Mouse (Mus musculus) liver, embryonic 11.5 days (tissue): ENCODE data around the gene Pik3c2b. TPM values are rescaled to one million over a fixed set of nuclear protein-coding genes. Genes with fewer than 3 reads are reported as not detected.

Source experiments
- ATAC-seq: fragments of 200-750 bp; cut with Nextera tagmentation; replicated peaks from 2 replicates; pipeline ENCODE4 v1.8.0; 2017; ENCODE audit warnings: moderate number of reproducible peaks, mild to moderate bottlenecking, moderate TSS enrichment, moderate library complexity; ENCODE audit not compliant: low FRiP score
- DNase-seq: peaks from one replicate; pipeline ENCODE4 v3.0.0-alpha.2; 2017; ENCODE audit warnings: low spot score
- H3K27ac ChIP-seq: fragments of 300-500 bp; sonication (generic); 2 replicates; pipeline ENCODE4 v1.5.1; 2014; ENCODE audit warnings: mild to moderate bottlenecking, low read depth, low read length, control low read depth
- H3K27me3 ChIP-seq: fragments of 300-500 bp; sonication (generic); replicated peaks from 2 replicates; pipeline ENCODE4 v1.6.1; 2014; ENCODE audit warnings: low read length, mixed read lengths; ENCODE audit not compliant: control insufficient read depth, insufficient read depth
- H3K36me3 ChIP-seq: fragments of 300-500 bp; sonication (generic); 2 replicates; pipeline ENCODE4 v1.6.1; 2014; ENCODE audit warnings: mild to moderate bottlenecking, low read length, moderate library complexity, mixed read lengths; ENCODE audit not compliant: control insufficient read depth, insufficient read depth
- H3K4me1 ChIP-seq: fragments of 300-500 bp; sonication (generic); replicated peaks from 2 replicates; pipeline ENCODE4 v1.6.1; 2014; ENCODE audit warnings: low read length, mixed read lengths; ENCODE audit not compliant: control insufficient read depth, insufficient read depth
- H3K4me2 ChIP-seq: fragments of 300-500 bp; sonication (generic); 2 replicates; pipeline ENCODE4 v1.6.1; 2014; ENCODE audit warnings: mild to moderate bottlenecking, control low read depth, moderate library complexity
- H3K4me3 ChIP-seq: fragments of 300-500 bp; sonication (generic); 2 replicates; pipeline ENCODE4 v1.5.1; 2014; ENCODE audit warnings: low read depth, low read length, control low read depth
- H3K9ac ChIP-seq: fragments of 300-500 bp; sonication (generic); 2 replicates; pipeline ENCODE4 v1.6.1; 2014; ENCODE audit warnings: low read depth, low read length, control low read depth
- H3K9me3 ChIP-seq: fragments of 300-500 bp; sonication (generic); 2 replicates; pipeline ENCODE4 v1.6.1; 2016; ENCODE audit warnings: low read length, inconsistent platforms, mixed read lengths; ENCODE audit not compliant: control insufficient read depth
- WGBS: fragments of 180-500 bp; shearing (Covaris S2); extraction: QIAGEN DNeasy Blood & Tissue Kit; methylation state at CpG from one replicate; pipeline ENCODE4 v1.1.7; 2014; 5-methylcytosine and 5-hydroxymethylcytosine counted together
- polyA plus RNA-seq: library from polyadenylated mRNA; unstranded; fragments of >200 nt; fragmentation: Nextera tagmentation; extraction: Ambion mirVana; gene quantifications from 2 replicates; pipeline ENCODE4 v1.2.1, GENCODE M21; 2014

The Pik3c2b gene
- polyA plus RNA-seq, 1 experiment from 2014 or later, result 3.5 TPM

DNA sequence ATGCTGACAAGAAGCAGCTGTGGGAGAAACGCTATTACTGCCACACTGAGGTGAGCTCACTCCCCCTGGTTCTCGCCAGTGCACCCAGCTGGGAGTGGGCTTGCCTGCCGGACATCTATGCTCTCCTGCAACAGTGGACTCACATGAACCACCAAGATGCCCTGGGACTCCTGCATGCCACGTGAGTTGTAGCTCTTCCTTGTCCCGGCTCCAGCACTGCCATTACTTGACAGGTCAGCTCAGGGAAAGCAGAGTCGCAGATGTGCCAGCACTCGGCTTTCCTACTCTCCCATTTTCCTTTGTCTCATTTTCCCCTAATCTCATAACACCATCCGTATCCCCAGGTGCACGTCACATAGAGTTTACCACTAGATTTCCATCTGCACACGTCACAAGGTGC lies 42.7 kb downstream of the Pik3c2b start:
- DNase-seq (no peak), ATAC-seq (no peak)
- H3K27me3 ChIP-seq, result no peaks in the 10 kb centered on the region
- H3K4me2 ChIP-seq, result no peak overlapping the region
- H3K4me1 ChIP-seq, result peaks cover 19% of the 10 kb centered on the region
- no peaks in the 10 kb centered on the region for H3K9me3 ChIP-seq
- 86% methylated on average over 10 of the region's 10 CpGs for WGBS
- no peak overlapping the region for H3K9ac ChIP-seq
- H3K36me3 ChIP-seq, result no peaks in the 10 kb centered on the region
- H3K27ac ChIP-seq, result no peak overlapping the region
- no peak overlapping the region for H3K4me3 ChIP-seq

DNA sequence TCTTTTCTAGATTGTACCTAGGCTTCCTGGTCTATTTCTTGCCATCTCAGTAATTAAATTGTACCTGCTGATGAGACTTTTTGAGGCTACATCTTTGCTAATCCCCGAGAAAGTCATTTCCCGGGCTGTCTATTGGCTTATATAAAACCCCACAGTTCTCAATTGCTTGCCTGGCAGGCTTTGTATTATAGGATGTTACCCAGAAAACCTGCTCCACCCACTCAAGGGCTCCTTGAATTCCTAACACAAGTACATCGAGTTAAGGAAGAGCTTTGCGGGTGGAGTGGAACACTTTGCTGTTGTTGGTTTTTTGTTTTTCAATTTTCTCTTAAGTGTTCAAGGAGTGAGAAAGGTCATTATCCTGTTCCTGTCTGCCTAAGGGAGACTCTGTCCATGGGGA lies 43.9 kb downstream of the Pik3c2b start:
- Histone ChIP-seq H3K4me3 (no peak overlapping the region), H3K4me2 (no peak overlapping the region), H3K4me1 (peaks cover 7% of the 10 kb centered on the region), H3K9ac (no peak overlapping the region), H3K36me3 (no peaks in the 10 kb centered on the region), H3K9me3 (no peaks in the 10 kb centered on the region), H3K27me3 (no peaks in the 10 kb centered on the region), H3K27ac (no peak overlapping the region)
- DNase-seq, result no peak
- 84% methylated on average over 4 of the region's 4 CpGs for WGBS
- no peak for ATAC-seq

DNA sequence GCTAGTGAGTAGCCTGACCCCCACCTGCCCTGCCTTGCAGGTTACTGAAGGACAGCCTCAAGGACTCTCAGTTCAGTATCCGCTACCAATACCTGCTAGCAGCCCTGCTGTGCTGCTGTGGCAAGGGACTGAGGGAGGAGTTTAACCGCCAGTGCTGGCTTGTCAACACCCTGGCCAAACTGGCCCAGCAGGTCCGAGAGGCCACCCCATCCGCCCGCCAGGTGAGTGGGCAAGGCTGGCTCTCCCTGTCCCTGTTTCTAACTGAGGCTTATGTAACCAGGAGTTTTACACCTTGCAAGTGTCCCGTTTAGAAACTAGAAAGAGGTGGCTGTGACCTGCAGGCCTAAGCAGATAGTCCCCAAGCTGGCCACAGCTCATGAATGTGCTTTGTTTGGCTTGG lies 45.2 kb downstream of the Pik3c2b start:
- no peak for ATAC-seq
- H3K27ac ChIP-seq, result no peak overlapping the region

DNA sequence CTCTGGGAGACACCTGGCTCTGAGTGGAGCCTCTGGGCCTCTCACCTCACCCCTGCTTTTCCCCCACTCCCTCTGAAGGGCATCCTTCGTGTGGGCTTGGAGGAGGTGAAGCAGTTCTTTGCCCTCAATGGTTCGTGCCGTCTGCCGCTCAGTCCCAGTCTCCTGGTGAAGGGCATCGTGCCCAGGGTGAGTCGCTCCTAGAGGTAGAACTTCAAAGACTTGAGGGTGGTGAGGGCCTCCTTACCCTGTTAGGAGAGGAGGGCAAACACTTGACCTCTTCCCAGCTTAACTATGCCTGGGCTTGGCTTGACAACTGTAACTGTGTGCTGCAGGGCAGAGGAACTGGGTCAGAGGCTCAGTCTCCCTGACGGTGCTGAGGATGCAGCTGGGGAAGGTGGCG lies 46.0 kb downstream of the Pik3c2b start:
- 88% methylated on average over 8 of the region's 8 CpGs for WGBS
- ATAC-seq (no peak), DNase-seq (no peak)
- Histone ChIP-seq H3K4me2 (no peak overlapping the region), H3K9me3 (no peaks in the 10 kb centered on the region), H3K27ac (no peak overlapping the region), H3K9ac (no peak overlapping the region), H3K36me3 (no peaks in the 10 kb centered on the region), H3K27me3 (no peaks in the 10 kb centered on the region), H3K4me1 (no peaks in the 10 kb centered on the region; the same call in 1 of the 2 replicates), H3K4me3 (no peak overlapping the region)

More for the DNA sequence above, 45.2 kb downstream of the Pik3c2b start:
- no peak overlapping the region for H3K9ac ChIP-seq
- H3K9me3 ChIP-seq, result no peaks in the 10 kb centered on the region
- H3K4me1 ChIP-seq, result no peaks in the 10 kb centered on the region; the same call in 1 of the 2 replicates
- H3K4me2 ChIP-seq, result no peak overlapping the region
- H3K36me3 ChIP-seq, result no peaks in the 10 kb centered on the region
- no peak for DNase-seq
- no peak overlapping the region for H3K4me3 ChIP-seq
- WGBS, result 77% methylated on average over 6 of the region's 6 CpGs
- H3K27me3 ChIP-seq, result no peaks in the 10 kb centered on the region

DNA sequence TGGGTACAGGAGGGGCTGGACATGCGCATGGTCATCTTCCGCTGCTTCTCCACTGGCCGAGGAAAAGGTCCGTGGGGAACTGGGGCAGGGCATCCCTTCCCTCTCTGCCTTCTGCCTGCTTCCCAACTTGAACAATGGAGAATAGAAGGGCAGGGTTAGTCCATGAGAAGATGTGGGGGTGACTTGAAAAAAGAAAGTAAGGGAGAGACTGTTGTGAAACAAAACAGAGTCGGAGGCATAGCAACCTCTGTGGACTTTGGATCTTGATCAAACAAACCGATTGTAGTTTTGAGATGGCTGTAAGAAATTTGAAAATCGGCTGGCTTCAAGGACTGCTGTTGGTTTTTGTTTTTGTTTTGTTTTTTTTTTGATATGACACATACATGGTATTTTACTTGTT lies 48.3 kb downstream of the Pik3c2b start:
- Histone ChIP-seq H3K36me3 (0 out of 2 replicates have a peak, but pooled peaks cover under 1% of the 10 kb centered on the region), H3K27me3 (no peaks in the 10 kb centered on the region), H3K27ac (no peak overlapping the region), H3K9me3 (no peaks in the 10 kb centered on the region), H3K9ac (no peak overlapping the region), H3K4me1 (no peaks in the 10 kb centered on the region), H3K4me3 (no peak overlapping the region), H3K4me2 (no peak overlapping the region)
- no peak for ATAC-seq
- 87% methylated on average over 7 of the region's 7 CpGs for WGBS
- DNase-seq, result no peak

DNA sequence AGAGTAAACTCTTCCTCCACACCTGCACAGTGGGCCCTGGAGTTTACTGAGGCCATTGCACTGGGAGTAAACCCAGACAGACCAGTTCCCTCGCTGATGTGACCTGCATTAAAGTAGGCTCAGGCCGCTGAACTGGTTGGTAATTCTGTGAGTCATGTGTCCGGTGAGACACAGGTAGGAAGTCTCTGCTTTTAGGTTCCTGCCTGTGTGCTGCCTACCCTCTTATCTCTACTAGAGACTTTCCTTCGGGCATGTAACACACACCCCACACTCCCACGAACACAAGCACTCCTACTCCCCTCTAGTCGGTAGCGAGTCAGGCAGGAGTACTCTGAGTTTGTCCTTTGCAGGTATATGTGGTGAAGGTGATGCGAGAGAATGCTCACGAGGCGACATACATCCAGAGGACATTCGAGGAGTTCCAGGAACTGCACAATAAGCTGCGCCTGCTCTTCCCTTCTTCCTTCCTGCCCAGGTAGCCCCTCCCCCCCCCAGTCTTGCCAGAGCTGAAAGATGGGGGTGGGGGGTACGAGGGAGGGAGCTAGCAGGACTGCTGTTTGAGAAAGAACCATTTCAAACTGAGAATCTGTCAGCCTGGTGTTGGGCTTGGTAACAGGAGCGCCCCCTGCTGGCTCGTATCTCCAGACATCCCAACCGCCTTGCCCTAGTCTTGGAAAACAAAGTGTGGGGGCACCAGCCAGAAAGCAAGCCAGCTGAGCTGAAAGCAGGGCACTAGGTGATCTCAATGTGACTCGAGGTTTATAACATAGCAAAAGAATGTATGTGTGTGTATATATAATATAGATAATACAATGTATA lies 55.7 kb downstream of the Pik3c2b start:
- H3K4me1 ChIP-seq, result no peaks in the 10 kb centered on the region; the same call in 1 of the 2 replicates
- no peak overlapping the region for H3K4me3 ChIP-seq
- H3K9me3 ChIP-seq, result no peaks in the 10 kb centered on the region
- H3K27ac ChIP-seq, result no peak overlapping the region
- H3K36me3 ChIP-seq, result peaks cover 13% of the 10 kb centered on the region; the same call in 1 of the 2 replicates
- WGBS, result 38% methylated on average over 17 of the region's 17 CpGs
- H3K27me3 ChIP-seq, result no peaks in the 10 kb centered on the region
- H3K4me2 ChIP-seq, result no peak overlapping the region
- peak; percentile 53 for ATAC-seq
- H3K9ac ChIP-seq, result no peak overlapping the region; the same call in 1 of the 2 replicates
- DNase-seq, result peak; percentile 67

DNA sequence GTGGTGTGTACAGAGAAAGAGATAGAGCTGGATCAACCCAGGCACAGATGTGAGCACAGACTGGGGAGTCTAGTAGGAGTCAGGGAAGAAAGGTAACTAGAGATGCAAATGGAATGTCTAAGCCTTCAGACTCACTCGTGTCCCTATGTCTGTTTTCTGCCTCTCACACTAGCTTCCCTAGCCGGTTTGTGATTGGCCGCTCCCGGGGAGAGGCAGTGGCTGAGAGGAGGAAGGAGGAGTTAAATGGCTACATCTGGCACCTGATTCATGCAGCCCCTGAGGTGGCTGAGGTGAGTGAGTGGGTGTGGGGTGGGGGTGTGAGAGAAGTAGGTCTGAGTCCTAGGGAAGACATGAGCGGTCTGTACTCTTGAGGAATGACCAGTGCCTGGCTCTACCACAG lies 56.6 kb downstream of the Pik3c2b start:
- no peak for DNase-seq
- peaks cover 13% of the 10 kb centered on the region; the same call in 1 of the 2 replicates for H3K36me3 ChIP-seq
- 81% methylated on average over 5 of the region's 5 CpGs for whole genome bisulfite sequencing
- H3K9ac ChIP-seq, result no peak overlapping the region
- no peak for ATAC-seq
- no peaks in the 10 kb centered on the region for H3K9me3 ChIP-seq
- H3K27me3 ChIP-seq, result no peaks in the 10 kb centered on the region
- no peak overlapping the region for H3K4me2 ChIP-seq
- no peak overlapping the region for H3K4me3 ChIP-seq
- no peak overlapping the region for H3K27ac ChIP-seq
- H3K4me1 ChIP-seq, result no peaks in the 10 kb centered on the region; the same call in 1 of the 2 replicates

DNA sequence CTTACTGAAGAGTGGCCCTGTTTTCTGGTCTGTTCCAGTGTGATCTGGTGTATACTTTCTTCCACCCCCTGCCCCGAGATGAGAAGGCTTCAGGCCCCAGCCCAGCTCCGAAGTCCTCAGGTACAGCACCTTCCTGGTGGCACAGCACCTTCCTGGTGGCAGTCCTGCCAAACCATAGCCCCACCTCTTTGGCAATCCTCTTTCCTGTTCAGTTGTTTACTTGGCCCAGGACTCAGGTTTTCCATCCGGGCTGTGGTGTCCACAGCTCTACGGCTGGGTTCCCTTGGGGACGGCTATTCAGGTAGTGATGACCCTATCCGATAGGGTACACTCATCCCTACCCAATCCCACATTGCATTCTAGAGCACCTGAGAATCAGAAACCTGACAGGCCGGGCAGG lies 57.8 kb downstream of the Pik3c2b start:
- DNase-seq, result no peak
- no peak overlapping the region for H3K27ac ChIP-seq
- H3K36me3 ChIP-seq, result peaks cover 13% of the 10 kb centered on the region; the same call in 1 of the 2 replicates
- H3K4me3 ChIP-seq, result no peak overlapping the region
- no peak overlapping the region for H3K4me2 ChIP-seq
- no peaks in the 10 kb centered on the region; the same call in 1 of the 2 replicates for H3K4me1 ChIP-seq
- H3K27me3 ChIP-seq, result no peaks in the 10 kb centered on the region
- no peak for ATAC-seq
- H3K9me3 ChIP-seq, result no peaks in the 10 kb centered on the region
- no peak overlapping the region for H3K9ac ChIP-seq
- WGBS, result 86% methylated on average over 7 of the region's 7 CpGs

DNA sequence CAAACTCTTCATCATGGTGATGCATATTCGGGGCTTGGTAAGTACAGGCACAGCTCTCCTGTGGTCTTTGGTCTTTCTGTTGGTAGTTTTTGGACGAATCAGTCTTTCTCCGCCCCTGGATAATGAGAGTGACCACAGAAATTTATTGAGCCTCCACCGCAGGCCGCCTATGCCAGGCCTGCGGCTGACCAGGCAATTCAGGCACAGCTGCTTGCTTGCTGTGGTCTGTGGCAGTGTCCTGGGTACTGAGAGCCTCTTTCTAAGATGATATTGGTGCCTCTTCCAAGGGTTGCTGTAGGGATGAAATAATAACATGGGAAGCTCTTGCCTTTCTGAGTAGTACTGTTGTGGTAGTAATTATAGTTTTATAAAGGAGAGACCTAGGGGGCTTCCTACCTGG lies 58.4 kb downstream of the Pik3c2b start:
- no peaks in the 10 kb centered on the region for H3K27me3 ChIP-seq
- H3K36me3 ChIP-seq, result peaks cover 12% of the 10 kb centered on the region; the same call in 1 of the 2 replicates
- no peak overlapping the region for H3K9ac ChIP-seq
- no peaks in the 10 kb centered on the region for H3K9me3 ChIP-seq
- H3K4me2 ChIP-seq, result no peak overlapping the region
- 85% methylated on average over 6 of the region's 6 CpGs for WGBS
- H3K4me1 ChIP-seq, result no peaks in the 10 kb centered on the region; the same call in 1 of the 2 replicates
- DNase-seq (no peak), ATAC-seq (no peak)
- no peak overlapping the region for H3K4me3 ChIP-seq
- H3K27ac ChIP-seq, result no peak overlapping the region
